Mouse (Mus musculus): ENCODE data around the gene Zmiz1. TPM values are rescaled to one million over a fixed set of nuclear protein-coding genes. Genes with fewer than 3 reads are reported as not detected.

Gene Zmiz1
- polyA plus RNA-seq, 1 experiment: 63.7 TPM

DNA sequence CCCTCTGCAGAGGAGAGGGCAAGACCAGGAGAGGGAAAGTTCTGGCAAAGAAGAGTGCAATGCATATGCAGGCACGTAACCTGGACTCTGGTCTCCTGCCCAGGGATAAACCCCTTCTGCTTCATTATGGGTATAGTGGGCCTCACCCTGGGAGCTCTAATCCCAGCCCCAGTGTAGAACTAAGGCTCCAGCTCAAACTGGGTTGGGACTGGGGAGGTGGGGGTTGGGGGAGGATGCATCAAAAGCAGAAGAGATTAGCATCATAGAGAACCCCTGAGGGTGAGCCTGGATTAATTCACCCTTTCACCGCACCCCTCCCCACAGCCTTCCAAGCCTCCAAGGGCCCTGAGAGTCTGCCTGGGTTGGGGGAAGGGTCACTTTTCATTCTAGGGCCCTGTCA lies 10.5 kb upstream of the Zmiz1 start:
- no peak overlapping the region for H3K4me3 ChIP-seq (replicated peaks; ENCODE audit: insufficient read depth, low read depth, low read length)
- TF ChIP-seq POLR2A (IDR thresholded peaks at IDR 0.05; ENCODE audit: borderline replicate concordance, insufficient read depth, low read length) (no peak), CTCF (IDR thresholded peaks at IDR 0.05; ENCODE audit: borderline replicate concordance, insufficient read depth, low read depth, low read length) (no peak)
- no peaks in the 10 kb centered on the region for H3K27me3 ChIP-seq (ENCODE audit: control insufficient read depth, insufficient read depth, low read length)
- H3K27ac ChIP-seq (ENCODE audit: insufficient read depth, low read length): no peak overlapping the region
- 91% methylated on average over 2 of the region's 2 CpGs for WGBS
- peaks cover 5% of the 10 kb centered on the region; the same call in 1 of the 2 replicates for H3K4me1 ChIP-seq (ENCODE audit: control insufficient read depth, insufficient read depth, low read length)
- no peak for DNase-seq

GRCm38 (mm10) chr14:25451099-25451667 lies 7.8 kb upstream of the Zmiz1 start:
- no peak overlapping the region for H3K4me3 ChIP-seq (replicated peaks; ENCODE audit: insufficient read depth, low read depth, low read length)
- H3K27ac ChIP-seq (ENCODE audit: insufficient read depth, low read length): no peak overlapping the region
- TF ChIP-seq CTCF (IDR thresholded peaks at IDR 0.05; ENCODE audit: borderline replicate concordance, insufficient read depth, low read depth, low read length) (no peak), POLR2A (IDR thresholded peaks at IDR 0.05; ENCODE audit: borderline replicate concordance, insufficient read depth, low read length) (no peak)
- DNase-seq: no peak
- no peaks in the 10 kb centered on the region for H3K27me3 ChIP-seq (ENCODE audit: control insufficient read depth, insufficient read depth, low read length)
- 82% methylated on average over 7 of the region's 7 CpGs for WGBS
- H3K4me1 ChIP-seq (ENCODE audit: control insufficient read depth, insufficient read depth, low read length): peaks cover 23% of the 10 kb centered on the region

GRCm38 (mm10) chr14:25451699-25452632 lies 7.0 kb upstream of the Zmiz1 start:
- TF ChIP-seq POLR2A (IDR thresholded peaks at IDR 0.05; ENCODE audit: borderline replicate concordance, insufficient read depth, low read length) (no peak), CTCF (IDR thresholded peaks at IDR 0.05; ENCODE audit: borderline replicate concordance, insufficient read depth, low read depth, low read length) (no peak)
- DNase-seq: peak in 1 of 2 experiments; percentile 8
- 93% methylated on average over 10 of the region's 10 CpGs for WGBS
- H3K4me3 ChIP-seq (replicated peaks; ENCODE audit: insufficient read depth, low read depth, low read length): no peak overlapping the region
- peaks cover 28% of the 10 kb centered on the region for H3K4me1 ChIP-seq (ENCODE audit: control insufficient read depth, insufficient read depth, low read length)
- no peak overlapping the region for H3K27ac ChIP-seq (ENCODE audit: insufficient read depth, low read length)
- no peaks in the 10 kb centered on the region for H3K27me3 ChIP-seq (ENCODE audit: control insufficient read depth, insufficient read depth, low read length)

GRCm38 (mm10) chr14:25452633-25453025 lies 6.4 kb upstream of the Zmiz1 start:
- Histone ChIP-seq H3K27me3 (ENCODE audit: control insufficient read depth, insufficient read depth, low read length) (no peaks in the 10 kb centered on the region), H3K27ac (ENCODE audit: insufficient read depth, low read length) (no peak overlapping the region), H3K4me3 (replicated peaks; ENCODE audit: insufficient read depth, low read depth, low read length) (no peak overlapping the region), H3K4me1 (ENCODE audit: control insufficient read depth, insufficient read depth, low read length) (peaks cover 28% of the 10 kb centered on the region)
- no peak for TF ChIP-seq POLR2A (IDR thresholded peaks at IDR 0.05; ENCODE audit: borderline replicate concordance, insufficient read depth, low read length)
- TF ChIP-seq CTCF (IDR thresholded peaks at IDR 0.05; ENCODE audit: borderline replicate concordance, insufficient read depth, low read depth, low read length): no peak
- 84% methylated on average over 2 of the region's 2 CpGs for WGBS
- DNase-seq: peak in 1 of 2 experiments; percentile 13

GRCm38 (mm10) chr14:25454066-25454760 lies 4.8 kb upstream of the Zmiz1 start:
- TF ChIP-seq POLR2A (IDR thresholded peaks at IDR 0.05; ENCODE audit: borderline replicate concordance, insufficient read depth, low read length) (no peak), CTCF (IDR thresholded peaks at IDR 0.05; ENCODE audit: borderline replicate concordance, insufficient read depth, low read depth, low read length) (no peak)
- H3K27me3 ChIP-seq (ENCODE audit: control insufficient read depth, insufficient read depth, low read length): no peaks in the 10 kb centered on the region
- peak; percentile 69 to 87 for DNase-seq
- no peak overlapping the region for H3K4me3 ChIP-seq (replicated peaks; ENCODE audit: insufficient read depth, low read depth, low read length)
- WGBS: 28% methylated on average over 12 of the region's 12 CpGs
- peaks cover 23% of the 10 kb centered on the region for H3K4me1 ChIP-seq (ENCODE audit: control insufficient read depth, insufficient read depth, low read length)
- peak overlapping the region; percentile 27; the same call in 1 of the 2 replicates for H3K27ac ChIP-seq (ENCODE audit: insufficient read depth, low read length)

DNA sequence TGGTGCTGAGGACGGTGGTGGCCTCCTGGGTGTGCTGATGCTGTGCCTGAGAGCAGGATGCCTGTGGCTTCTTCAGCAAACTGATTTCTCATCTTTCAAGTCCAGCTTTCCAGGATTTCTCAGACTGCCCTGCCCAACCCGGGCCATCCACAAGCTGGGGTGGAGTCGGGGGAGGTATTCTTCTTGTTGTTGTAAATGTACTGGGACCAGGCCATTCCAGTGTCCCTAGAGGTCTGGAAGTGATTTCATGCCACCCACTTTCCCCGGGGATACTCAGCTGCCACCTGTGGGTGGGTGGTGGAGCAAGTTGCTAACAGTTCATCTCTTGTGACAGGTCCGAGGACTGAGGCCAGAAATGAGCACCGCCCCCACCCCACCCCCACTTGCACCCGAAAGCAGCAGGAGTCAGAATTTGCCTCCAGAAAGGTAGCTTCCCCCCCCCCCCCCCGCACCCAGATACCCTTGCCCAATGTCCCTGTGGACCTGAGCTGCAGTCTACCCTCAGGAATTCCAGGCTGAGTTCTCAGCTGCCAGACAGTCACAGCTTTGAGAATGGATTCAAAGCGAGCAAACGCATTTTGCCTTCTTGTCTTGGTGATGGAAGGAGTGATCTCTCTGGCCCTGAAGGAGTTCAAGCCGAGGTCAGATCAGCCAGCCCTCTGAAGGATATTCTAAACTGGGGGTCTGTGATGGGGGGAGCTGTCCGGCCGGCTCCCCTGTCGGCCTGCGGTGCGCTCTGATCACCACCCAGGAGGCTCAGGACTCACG lies 2.1 kb upstream of the Zmiz1 start:
- H3K27ac ChIP-seq (ENCODE audit: insufficient read depth, low read length): peak overlapping the region; percentile 94
- peaks cover 23% of the 10 kb centered on the region for H3K4me1 ChIP-seq (ENCODE audit: control insufficient read depth, insufficient read depth, low read length)
- H3K27me3 ChIP-seq (ENCODE audit: control insufficient read depth, insufficient read depth, low read length): no peaks in the 10 kb centered on the region
- peak; percentile 52 to 54 for DNase-seq
- 2% methylated on average over 17 of the region's 17 CpGs for WGBS
- TF ChIP-seq CTCF (IDR thresholded peaks at IDR 0.05; ENCODE audit: borderline replicate concordance, insufficient read depth, low read depth, low read length) (no peak), POLR2A (IDR thresholded peaks at IDR 0.05; ENCODE audit: borderline replicate concordance, insufficient read depth, low read length) (no peak)
- H3K4me3 ChIP-seq (replicated peaks; ENCODE audit: insufficient read depth, low read depth, low read length): peak overlapping the region; percentile 84

DNA sequence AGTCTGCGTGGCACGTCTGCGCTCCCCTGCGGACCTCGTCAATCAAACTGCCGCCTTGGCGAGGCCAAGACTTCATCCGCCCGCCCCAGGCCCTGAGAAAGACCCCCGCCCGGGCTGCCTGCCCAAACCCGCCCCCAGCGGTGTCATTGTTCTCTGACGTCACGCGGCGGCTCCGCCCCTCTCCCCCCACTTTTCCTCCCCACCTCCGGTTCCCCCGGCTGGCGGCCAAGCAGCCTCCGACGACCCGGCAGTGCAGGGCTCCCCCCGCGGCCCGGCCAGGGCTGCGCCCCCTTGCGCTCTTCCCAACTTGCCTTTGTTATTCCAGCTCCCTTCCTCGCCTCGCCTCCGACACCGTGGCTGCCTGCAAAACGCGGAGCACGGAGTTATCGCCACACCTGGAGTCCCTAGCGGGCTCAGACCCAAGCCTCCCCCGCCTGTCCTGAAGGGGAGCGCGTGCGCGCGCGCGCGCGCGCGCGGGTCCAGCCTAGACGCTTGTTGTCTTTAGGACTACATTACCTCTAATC lies 1.5 kb upstream of the Zmiz1 start:
- peak; percentile 97 to 99 for DNase-seq
- TF ChIP-seq POLR2A (IDR thresholded peaks at IDR 0.05; ENCODE audit: borderline replicate concordance, insufficient read depth, low read length) (peak; percentile 50; the same call in 1 of the 2 replicates), CTCF (IDR thresholded peaks at IDR 0.05; ENCODE audit: borderline replicate concordance, insufficient read depth, low read depth, low read length) (peak; percentile 53; the same call in 1 of the 2 replicates)
- Histone ChIP-seq H3K4me1 (ENCODE audit: control insufficient read depth, insufficient read depth, low read length) (peaks cover 23% of the 10 kb centered on the region), H3K27ac (ENCODE audit: insufficient read depth, low read length) (peak overlapping the region; percentile 94), H3K27me3 (ENCODE audit: control insufficient read depth, insufficient read depth, low read length) (no peaks in the 10 kb centered on the region), H3K4me3 (replicated peaks; ENCODE audit: insufficient read depth, low read depth, low read length) (peak overlapping the region; percentile 84)
- under 1% methylated on average over 51 of the region's 52 CpGs for WGBS

Data from cerebellum, adult 2 months (tissue).